Mouse (Mus musculus) ES-E14 (cell line): ENCODE results near the gene Smok2a.
"Not testable (repeated sequence)": the region's sequence is repeated elsewhere in the genome, so short reads cannot be mapped to it uniquely, and the experiment has no call there.

Experiments used
- CHD2 ChIP-seq: IDR thresholded peaks from 2 replicates; pipeline ENCODE4 v1.6.1; 2014; ENCODE audit warnings: mild to moderate bottlenecking, low read depth, low read length, inconsistent platforms
- HCFC1 ChIP-seq: IDR thresholded peaks from 2 replicates; pipeline ENCODE4 v1.6.1; 2012; ENCODE audit warnings: low read length, inconsistent platforms, borderline replicate concordance; ENCODE audit not compliant: insufficient read depth
- ZNF384 ChIP-seq: IDR thresholded peaks from 2 replicates; pipeline ENCODE4 v1.6.1; 2012; ENCODE audit warnings: low read depth, low read length, inconsistent platforms

GRCm38 (mm10) chr17:13188846-13189245, 32.1 kb upstream of the Smok2a start:
- not testable (repeated sequence) for TF ChIP-seq ZNF384, HCFC1, CHD2
